Mouse (Mus musculus) C2C12 (cell line): ENCODE measurements around the gene Tmc8.

Experiments used
- CEBPB ChIP-seq: IDR thresholded peaks from one replicate; pipeline ENCODE4 v1.6.1; 2011; ENCODE audit warnings: low read depth, mild to moderate bottlenecking, control low read depth, moderate library complexity
- CTCF ChIP-seq: IDR thresholded peaks from one replicate; pipeline ENCODE4 v1.5.1; 2011; ENCODE audit not compliant: control insufficient read depth, insufficient read depth, insufficient read length
- MAX ChIP-seq: IDR thresholded peaks from one replicate; pipeline ENCODE4 v1.6.1; 2011; ENCODE audit warnings: mild to moderate bottlenecking, control low read depth
- MYOD1 ChIP-seq: IDR thresholded peaks from one replicate; pipeline ENCODE4 v1.6.1; 2011; ENCODE audit warnings: low read depth; ENCODE audit not compliant: control insufficient read depth, insufficient read length
- USF1 ChIP-seq: IDR thresholded peaks from one replicate; pipeline ENCODE4 v1.6.1; 2011; ENCODE audit warnings: low read depth, mild to moderate bottlenecking, control low read depth, moderate library complexity

DNA sequence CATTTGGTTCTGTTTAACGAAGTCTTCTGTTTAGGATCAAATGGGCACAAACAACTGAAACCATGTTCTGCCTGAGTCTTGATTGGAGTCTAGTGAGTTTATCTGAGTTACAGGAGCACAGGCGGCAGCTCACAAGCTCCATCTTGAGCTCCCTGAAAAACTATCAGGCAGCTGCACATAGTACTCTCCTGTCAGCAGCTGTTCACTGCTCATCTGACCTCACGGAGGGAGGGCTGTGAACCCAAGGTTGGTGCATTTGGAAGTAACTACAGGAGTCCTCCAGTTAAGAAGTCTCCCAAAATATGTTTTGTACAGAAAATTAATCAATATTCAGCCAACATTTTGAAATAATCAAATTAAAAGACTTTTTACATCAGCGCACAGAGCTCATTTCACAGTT, 33.2 kb upstream of the Tmc8 start:
- no peak for TF ChIP-seq CTCF
- no peak for TF ChIP-seq MYOD1
- no peak for TF ChIP-seq USF1
- TF ChIP-seq MAX, result no peak
- no peak for TF ChIP-seq CEBPB
